Mouse (Mus musculus) CH12.LX (cell line): Measurements from ENCODE around the gene Tm7sf3.
A peak's percentile ranks its signal among the peaks of the same experiment; 100 is the strongest.

Source experiments
- CTCF ChIP-seq, 2 experiments: IDR thresholded peaks in 1 of 2; conservative IDR thresholded peaks in 1 of 2; 2 replicates each; pipeline ENCODE4 v1.5.1; 2011 to 2012; ENCODE audit warnings: low read depth in 2 of 2, low read length in 2 of 2, improper control_type of control experiment in 1 of 2, inconsistent platforms in 1 of 2, mild to moderate bottlenecking in 1 of 2, moderate library complexity in 1 of 2
- EP300 ChIP-seq: IDR thresholded peaks from 2 replicates; pipeline ENCODE4 v1.6.1; 2011; ENCODE audit warnings: low read length, improper control_type of control experiment
- KAT2A ChIP-seq: IDR thresholded peaks from 2 replicates; pipeline ENCODE4 v1.6.1; 2012; ENCODE audit warnings: low read length, improper control_type of control experiment, inconsistent platforms; ENCODE audit not compliant: insufficient replicate concordance
- MAFK ChIP-seq: IDR thresholded peaks from 2 replicates; pipeline ENCODE4 v1.6.1; 2011; ENCODE audit warnings: low read length, improper control_type of control experiment; ENCODE audit not compliant: insufficient replicate concordance
- MYC ChIP-seq: IDR thresholded peaks from 2 replicates; pipeline ENCODE4 v1.6.1; 2011; ENCODE audit warnings: low read depth, mild to moderate bottlenecking, improper control_type of control experiment, low read length
- NRF1 ChIP-seq: IDR thresholded peaks from 2 replicates; pipeline ENCODE4 v1.6.1; 2014; ENCODE audit warnings: low read depth, mild to moderate bottlenecking, inconsistent platforms, low read length, improper control_type of control experiment, moderate library complexity
- POLR2A ChIP-seq: IDR thresholded peaks from 2 replicates; pipeline ENCODE4 v1.6.1; 2011; ENCODE audit warnings: low read depth, mild to moderate bottlenecking, improper control_type of control experiment, low read length
- TBP ChIP-seq: conservative IDR thresholded peaks from 2 replicates; pipeline ENCODE4 v1.6.1; 2011; ENCODE audit warnings: low read depth, low read length, improper control_type of control experiment
- TCF12 ChIP-seq: IDR thresholded peaks from 2 replicates; pipeline ENCODE4 v1.6.1; 2014; ENCODE audit warnings: low read depth, mild to moderate bottlenecking, inconsistent platforms, low read length, improper control_type of control experiment
- USF1 ChIP-seq: IDR thresholded peaks from 2 replicates; pipeline ENCODE4 v1.6.1; 2014; ENCODE audit warnings: low read depth, mild to moderate bottlenecking, inconsistent platforms, low read length, improper control_type of control experiment

GRCm38 (mm10) chr6:146662679-146663078, 20.1 kb upstream of the Tm7sf3 start:
- TF ChIP-seq CTCF (conservative IDR thresholded peaks at IDR 0.05 in 1 of 2, IDR thresholded peaks at IDR 0.05 in 1 of 2; ENCODE audit: low read depth in 2 of 2, low read length in 2 of 2) (peak; percentile 92 to 96), MAFK (no peak), TCF12 (no peak), MYC (no peak), USF1 (no peak), KAT2A (no peak), POLR2A (no peak), EP300 (no peak), TBP (no peak), NRF1 (no peak)
